Mouse (Mus musculus) limb, embryonic 11.5 days (tissue): Measurements from ENCODE around the gene Ap5z1. TPM values are rescaled to one million over a fixed set of nuclear protein-coding genes. Genes with fewer than 3 reads are reported as not detected.

Experiments used
- ATAC-seq: fragments of 200-750 bp; cut with Nextera tagmentation; 2 replicates; pipeline ENCODE4 v1.8.0; 2017; ENCODE audit warnings: low read depth; ENCODE audit not compliant: insufficient number of reproducible peaks, low FRiP score, low TSS enrichment
- DNase-seq: peaks from one replicate; pipeline ENCODE4 v3.0.0-alpha.2; 2015; ENCODE audit warnings: low spot score
- H3K27ac ChIP-seq: fragments of 300-500 bp; sonication (generic); replicated peaks from 2 replicates; pipeline ENCODE4 v1.5.1; 2014; ENCODE audit warnings: low read depth, mild to moderate bottlenecking, low read length
- H3K27me3 ChIP-seq: fragments of 300-500 bp; sonication (generic); 2 replicates; pipeline ENCODE4 v1.6.1; 2014; ENCODE audit warnings: mild to moderate bottlenecking, low read length, mixed read lengths; ENCODE audit not compliant: control insufficient read depth, insufficient read depth
- H3K36me3 ChIP-seq: fragments of 300-500 bp; sonication (generic); 2 replicates; pipeline ENCODE4 v1.6.1; 2014; ENCODE audit warnings: mild to moderate bottlenecking, low read length, moderate library complexity, mixed read lengths; ENCODE audit not compliant: control insufficient read depth, insufficient read depth
- H3K4me1 ChIP-seq: fragments of 300-500 bp; sonication (generic); 2 replicates; pipeline ENCODE4 v1.6.1; 2014; ENCODE audit warnings: low read length, mixed read lengths; ENCODE audit not compliant: control insufficient read depth, insufficient read depth
- H3K4me2 ChIP-seq: fragments of 300-500 bp; sonication (generic); 2 replicates; pipeline ENCODE4 v1.6.1; 2014; ENCODE audit warnings: low read depth, mild to moderate bottlenecking, moderate library complexity; ENCODE audit not compliant: severe bottlenecking
- H3K4me3 ChIP-seq: fragments of 300-500 bp; sonication (generic); 2 replicates; pipeline ENCODE4 v1.5.1; 2014; ENCODE audit warnings: low read depth, low read length
- H3K9ac ChIP-seq: fragments of 300-500 bp; sonication (generic); 2 replicates; pipeline ENCODE4 v1.6.1; 2014; ENCODE audit warnings: mild to moderate bottlenecking, low read length
- H3K9me3 ChIP-seq: fragments of 300-500 bp; sonication (generic); 2 replicates; pipeline ENCODE4 v1.6.1; 2016; ENCODE audit warnings: low read length; ENCODE audit not compliant: control insufficient read depth
- WGBS: fragments of 180-500 bp; shearing (Covaris S2); extraction: QIAGEN DNeasy Blood & Tissue Kit; methylation state at CpG from one replicate; pipeline ENCODE4 v1.1.7; 2014; 5-methylcytosine and 5-hydroxymethylcytosine counted together
- polyA plus RNA-seq: library from polyadenylated mRNA; unstranded; fragments of >200 nt; fragmentation: Nextera tagmentation; extraction: Ambion mirVana; gene quantifications from 2 replicates; pipeline ENCODE4 v1.2.1, GENCODE M21; 2014

The Ap5z1 gene
- polyA plus RNA-seq, 1 experiment from 2014 or later = 8.0 TPM

DNA sequence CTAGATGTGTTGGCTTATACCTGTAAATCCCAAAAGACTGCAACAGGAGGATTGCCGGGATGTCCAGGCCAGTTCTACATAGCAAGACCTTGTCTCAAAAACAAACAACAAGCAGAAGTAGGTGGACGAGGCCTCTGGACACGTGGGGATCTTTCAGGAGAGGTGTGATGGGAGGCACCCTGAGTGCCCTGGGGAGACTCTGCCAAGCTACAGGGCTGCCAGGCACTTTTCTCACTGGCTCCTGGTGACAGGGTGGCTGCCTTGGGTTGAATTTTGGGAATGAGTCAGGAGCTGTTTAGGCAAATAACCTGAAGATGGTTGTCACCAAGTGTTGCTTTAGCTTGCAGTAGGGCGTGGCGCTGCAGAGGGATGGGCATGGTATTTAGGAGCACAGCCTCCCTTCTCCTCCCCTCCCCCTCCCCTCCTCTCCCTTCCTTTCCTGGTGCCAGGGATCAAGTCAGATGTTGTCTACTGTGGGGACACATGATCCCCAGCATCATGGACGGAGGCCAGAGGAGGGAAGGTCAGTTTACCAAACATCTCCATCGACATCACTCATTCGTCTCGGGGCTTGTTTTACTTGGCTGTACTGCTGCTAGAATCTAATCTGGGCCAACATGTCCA, 31.8 kb upstream of the Ap5z1 start:
- WGBS = 89% methylated on average over 9 of the region's 9 CpGs
- Histone ChIP-seq H3K27me3 (no peaks in the 10 kb centered on the region), H3K4me3 (no peak overlapping the region), H3K4me2 (no peak overlapping the region), H3K9ac (no peak overlapping the region), H3K9me3 (no peaks in the 10 kb centered on the region), H3K4me1 (no peaks in the 10 kb centered on the region), H3K36me3 (peaks cover 6% of the 10 kb centered on the region), H3K27ac (no peak overlapping the region)
- ATAC-seq = no peak
- no peak for DNase-seq

DNA sequence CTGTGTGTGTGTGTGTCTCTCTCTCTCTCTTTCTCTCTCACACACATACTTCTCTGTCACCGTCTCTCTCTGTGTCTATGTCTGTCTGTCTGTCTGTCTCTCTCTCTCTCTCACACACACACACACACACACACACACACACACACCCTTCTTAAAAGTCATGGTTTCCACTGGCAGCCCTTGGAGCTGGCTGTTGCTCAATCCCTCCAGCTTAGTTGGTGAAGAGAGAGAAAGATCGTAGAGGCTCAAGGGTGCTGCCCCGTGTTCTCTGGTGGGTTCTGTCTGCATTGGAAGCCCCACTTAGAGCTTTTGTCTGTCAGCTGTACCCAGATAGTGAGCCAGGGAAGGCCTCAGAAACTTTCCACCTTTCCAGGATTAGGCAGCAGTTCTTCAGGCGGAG, 31.0 kb upstream of the Ap5z1 start:
- no peak overlapping the region for H3K4me3 ChIP-seq
- H3K4me1 ChIP-seq = no peaks in the 10 kb centered on the region
- H3K27me3 ChIP-seq = no peaks in the 10 kb centered on the region
- no peak for ATAC-seq
- H3K27ac ChIP-seq = no peak overlapping the region
- DNase-seq = no peak
- H3K36me3 ChIP-seq = peaks cover 6% of the 10 kb centered on the region
- H3K4me2 ChIP-seq = no peak overlapping the region
- no peak overlapping the region for H3K9ac ChIP-seq
- 92% methylated on average over 4 of the region's 4 CpGs for WGBS
- no peaks in the 10 kb centered on the region for H3K9me3 ChIP-seq

DNA sequence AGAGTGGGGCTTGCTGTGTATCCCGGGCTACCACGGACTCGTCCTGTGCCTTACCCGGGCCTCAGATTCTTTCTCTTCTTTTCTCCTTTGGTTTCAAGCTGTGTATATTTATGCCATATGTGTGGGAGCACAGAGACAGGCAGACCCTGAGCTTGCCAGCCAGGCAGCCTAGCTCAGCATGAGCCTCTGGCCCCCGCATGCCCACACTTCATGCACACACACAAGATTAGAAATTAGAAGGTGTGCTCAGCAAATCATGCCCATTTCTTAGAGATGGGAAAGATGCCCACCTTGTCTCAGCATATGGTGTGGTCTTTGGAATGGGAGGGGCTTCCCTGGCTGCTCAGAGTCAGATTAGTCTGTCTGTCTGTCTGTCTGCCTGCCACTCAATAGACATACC, 29.7 kb upstream of the Ap5z1 start:
- Histone ChIP-seq H3K27me3 (no peaks in the 10 kb centered on the region), H3K4me1 (no peaks in the 10 kb centered on the region), H3K9ac (no peak overlapping the region), H3K4me3 (no peak overlapping the region), H3K9me3 (no peaks in the 10 kb centered on the region), H3K36me3 (peaks cover 6% of the 10 kb centered on the region), H3K4me2 (no peak overlapping the region), H3K27ac (no peak overlapping the region)
- DNase-seq = no peak
- no peak for ATAC-seq
- 92% methylated on average over 5 of the region's 5 CpGs for WGBS

DNA sequence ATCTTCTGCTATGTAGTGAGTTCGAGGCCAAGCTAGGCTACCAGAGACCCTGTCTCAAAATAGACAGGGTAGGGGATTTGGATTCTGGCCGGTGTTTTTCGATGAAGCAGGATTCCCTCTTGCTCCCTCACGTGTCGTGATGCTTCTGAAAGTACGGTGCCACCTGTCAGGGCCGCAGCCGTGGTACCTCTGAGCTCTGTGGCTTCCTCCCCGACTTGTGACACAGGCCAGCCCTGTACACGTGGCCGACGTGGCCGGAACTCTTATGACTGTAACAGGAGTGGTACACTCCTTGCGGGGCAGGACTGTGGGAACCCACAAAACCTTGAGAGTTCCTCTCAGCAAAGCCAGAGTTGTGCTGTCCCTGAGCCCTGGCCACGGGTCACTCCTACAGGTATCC, 28.0 kb upstream of the Ap5z1 start:
- peaks cover 8% of the 10 kb centered on the region for H3K4me1 ChIP-seq
- no peaks in the 10 kb centered on the region for H3K27me3 ChIP-seq
- no peaks in the 10 kb centered on the region for H3K9me3 ChIP-seq
- H3K27ac ChIP-seq = no peak overlapping the region
- H3K4me3 ChIP-seq = no peak overlapping the region
- peaks cover 6% of the 10 kb centered on the region for H3K36me3 ChIP-seq
- 95% methylated on average over 15 of the region's 15 CpGs for WGBS
- H3K4me2 ChIP-seq = no peak overlapping the region
- no peak overlapping the region for H3K9ac ChIP-seq
- no peak for DNase-seq
- no peak for ATAC-seq

DNA sequence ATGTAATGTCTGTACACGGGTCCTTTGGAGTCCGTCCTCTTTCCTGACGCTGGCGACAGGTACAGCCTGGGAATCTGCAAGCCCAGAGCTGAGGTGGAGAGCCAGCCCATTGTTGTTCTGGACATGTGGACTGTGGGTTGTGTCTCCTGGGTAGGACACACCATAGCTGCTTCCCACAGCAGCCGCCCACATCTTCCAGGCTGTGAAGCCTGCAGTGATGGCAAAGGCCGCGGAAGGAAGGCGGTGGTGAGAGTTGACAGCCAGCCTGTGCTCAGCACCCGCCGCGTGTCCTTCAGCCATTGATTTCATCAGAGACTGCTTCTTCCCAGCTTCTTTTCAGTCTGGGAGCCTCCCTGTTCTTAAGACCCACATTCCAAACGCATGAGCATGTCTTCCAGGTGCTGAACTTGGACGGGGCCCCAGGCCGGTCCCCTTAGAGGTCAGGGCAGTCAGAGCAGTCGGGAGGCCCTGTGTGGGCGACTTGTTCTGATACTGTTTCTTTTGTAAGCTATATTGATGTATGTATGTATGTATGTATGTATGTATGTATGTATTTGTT, 25.3 kb upstream of the Ap5z1 start:
- peaks cover 6% of the 10 kb centered on the region for H3K36me3 ChIP-seq
- 96% methylated on average over 16 of the region's 16 CpGs for WGBS

DNA sequence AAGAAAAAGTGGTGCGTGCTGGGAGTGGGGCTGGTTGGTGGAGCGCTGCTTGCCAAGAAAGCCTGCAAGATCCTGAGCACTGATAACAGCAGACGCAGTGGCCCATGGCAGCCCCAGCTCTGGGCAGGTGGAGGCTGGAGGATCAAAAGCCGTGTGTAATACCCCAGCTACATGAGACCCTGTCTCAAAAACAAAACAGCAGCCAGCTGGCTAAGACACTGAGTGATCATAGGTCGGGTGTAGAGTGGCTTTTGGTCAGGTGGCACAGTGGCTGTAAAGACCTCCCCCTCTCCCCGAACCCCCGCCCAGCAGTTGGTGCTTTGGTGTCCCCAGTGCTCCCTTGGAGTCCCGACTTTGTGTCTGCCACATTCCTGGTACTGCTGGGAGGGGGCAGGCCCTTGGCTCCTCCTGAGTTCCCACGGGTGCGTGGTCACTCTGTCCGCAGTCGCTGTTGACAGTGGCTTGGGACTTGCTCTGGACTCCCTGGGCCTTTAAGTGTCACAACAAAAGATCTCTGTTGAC, 23.8 kb upstream of the Ap5z1 start:
- no peaks in the 10 kb centered on the region for H3K9me3 ChIP-seq
- peaks cover 6% of the 10 kb centered on the region for H3K36me3 ChIP-seq
- peaks cover 20% of the 10 kb centered on the region for H3K4me1 ChIP-seq
- peak overlapping the region; percentile 47 for H3K9ac ChIP-seq
- peak overlapping the region; percentile 25 for H3K4me3 ChIP-seq
- peak overlapping the region; percentile 57 for H3K4me2 ChIP-seq
- ATAC-seq = peak; percentile 50; the same call in 1 of the 2 replicates
- DNase-seq = peak; percentile 47
- peak overlapping the region; percentile 63 for H3K27ac ChIP-seq
- 2% methylated on average over 12 of the region's 12 CpGs for WGBS
- no peaks in the 10 kb centered on the region for H3K27me3 ChIP-seq

More for the DNA sequence above, 25.3 kb upstream of the Ap5z1 start:
- Histone ChIP-seq H3K4me3 (no peak overlapping the region), H3K9me3 (no peaks in the 10 kb centered on the region), H3K4me2 (no peak overlapping the region), H3K27ac (no peak overlapping the region), H3K27me3 (no peaks in the 10 kb centered on the region), H3K9ac (no peak overlapping the region), H3K4me1 (peaks cover 18% of the 10 kb centered on the region)
- DNase-seq = no peak
- no peak for ATAC-seq

DNA sequence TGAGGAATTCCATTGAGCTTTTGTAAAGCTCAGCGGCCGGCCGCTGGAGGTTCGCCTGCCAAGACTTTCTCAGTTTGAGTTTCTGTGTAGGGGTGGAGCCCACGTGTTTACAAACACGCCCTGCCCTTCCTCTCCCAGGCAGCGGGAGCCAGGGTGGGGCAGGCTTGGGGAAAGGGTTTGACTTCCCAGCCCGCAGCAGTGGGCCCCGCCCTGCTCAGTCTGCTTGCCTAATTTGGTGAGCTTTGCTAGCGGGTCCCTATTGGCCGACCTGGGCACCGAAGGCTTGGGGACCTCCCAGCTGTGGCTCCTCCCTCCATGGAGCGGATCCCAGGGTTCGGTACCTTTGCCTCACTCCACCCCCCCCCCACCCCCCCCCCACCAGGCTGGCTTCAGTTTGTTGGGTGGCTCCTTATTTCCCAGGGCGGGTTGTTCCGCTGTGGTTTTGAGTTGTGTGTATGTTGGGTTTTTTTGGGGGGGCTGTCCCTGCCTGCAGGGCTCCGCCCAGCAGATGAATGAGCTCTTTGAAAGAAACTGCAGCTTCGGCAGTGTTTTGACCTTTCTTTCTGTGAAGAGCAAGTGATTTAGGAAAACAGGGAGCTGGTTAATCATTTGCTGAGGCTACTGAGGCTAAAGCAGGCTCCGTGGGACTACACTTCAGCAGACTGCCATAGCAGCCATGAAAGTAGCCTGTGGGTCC, 23.1 kb upstream of the Ap5z1 start:
- Histone ChIP-seq H3K4me2 (peak overlapping the region; percentile 57), H3K9ac (peak overlapping the region; percentile 8; the same call in 1 of the 2 replicates), H3K4me3 (peak overlapping the region; percentile 25), H3K9me3 (no peaks in the 10 kb centered on the region), H3K27ac (peak overlapping the region; percentile 63), H3K27me3 (no peaks in the 10 kb centered on the region), H3K4me1 (peaks cover 25% of the 10 kb centered on the region), H3K36me3 (peaks cover 6% of the 10 kb centered on the region)
- under 1% methylated on average over 19 of the region's 19 CpGs for WGBS
- peak; percentile 89 for DNase-seq
- peak; percentile 94 for ATAC-seq

DNA sequence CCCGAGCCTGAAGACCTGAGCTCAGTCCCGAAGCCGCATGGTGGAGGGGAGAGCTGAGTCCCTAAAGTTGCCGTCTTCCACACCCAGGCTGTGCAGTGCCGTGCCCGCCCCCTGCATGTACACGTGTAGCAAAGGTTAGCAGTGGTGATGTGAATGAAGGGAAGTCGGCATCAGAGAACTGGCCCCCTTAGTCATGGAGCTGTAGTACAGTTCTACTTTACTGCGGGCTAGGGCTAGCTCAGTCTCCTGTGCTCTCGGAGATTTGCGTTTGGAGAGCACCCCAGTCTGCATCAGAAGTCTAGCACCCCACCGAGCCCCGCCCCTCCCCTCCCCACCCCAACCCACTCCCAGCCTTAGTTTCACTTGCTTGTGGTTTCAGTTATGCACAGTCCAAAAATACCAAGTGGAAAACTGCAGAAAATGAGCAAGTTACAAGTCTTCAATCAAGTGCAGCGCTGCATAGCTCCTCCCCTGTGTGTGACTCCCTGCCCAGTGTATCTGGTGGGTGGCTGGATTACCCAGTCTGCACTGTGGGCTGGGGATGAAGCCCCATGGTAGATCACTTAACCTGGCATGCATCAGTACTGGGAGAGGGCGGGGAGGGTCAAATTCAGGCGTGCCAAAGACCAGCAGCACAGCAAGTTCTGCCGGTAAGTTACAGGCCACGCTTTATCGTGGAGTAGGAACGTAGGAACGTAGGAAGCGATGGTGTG, 22.3 kb upstream of the Ap5z1 start:
- Histone ChIP-seq H3K4me3 (no peak overlapping the region), H3K4me2 (peak overlapping the region; percentile 57), H3K4me1 (peaks cover 28% of the 10 kb centered on the region), H3K9ac (no peak overlapping the region), H3K9me3 (no peaks in the 10 kb centered on the region), H3K36me3 (peaks cover 2% of the 10 kb centered on the region; the same call in 1 of the 2 replicates), H3K27me3 (no peaks in the 10 kb centered on the region), H3K27ac (peak overlapping the region; percentile 63)
- no peak for DNase-seq
- WGBS = 72% methylated on average over 22 of the region's 22 CpGs
- no peak for ATAC-seq
